Mouse (Mus musculus) testis, adult 2 months (tissue): Measurements from ENCODE around the gene Nmd3.

ENCODE experiments used
- CTCF ChIP-seq: fragments of 200-500 bp; IDR thresholded peaks from 2 replicates; pipeline ENCODE4 v1.5.1; 2012; ENCODE audit warnings: low read depth, mild to moderate bottlenecking, inconsistent platforms, low read length, moderate library complexity; ENCODE audit not compliant: control insufficient read depth, insufficient read depth, insufficient replicate concordance
- POLR2A ChIP-seq: fragments of 200-500 bp; IDR thresholded peaks from 2 replicates; pipeline ENCODE4 v1.6.1; 2012; ENCODE audit warnings: low read depth, mild to moderate bottlenecking, inconsistent platforms, low read length, moderate library complexity; ENCODE audit not compliant: control insufficient read depth

DNA sequence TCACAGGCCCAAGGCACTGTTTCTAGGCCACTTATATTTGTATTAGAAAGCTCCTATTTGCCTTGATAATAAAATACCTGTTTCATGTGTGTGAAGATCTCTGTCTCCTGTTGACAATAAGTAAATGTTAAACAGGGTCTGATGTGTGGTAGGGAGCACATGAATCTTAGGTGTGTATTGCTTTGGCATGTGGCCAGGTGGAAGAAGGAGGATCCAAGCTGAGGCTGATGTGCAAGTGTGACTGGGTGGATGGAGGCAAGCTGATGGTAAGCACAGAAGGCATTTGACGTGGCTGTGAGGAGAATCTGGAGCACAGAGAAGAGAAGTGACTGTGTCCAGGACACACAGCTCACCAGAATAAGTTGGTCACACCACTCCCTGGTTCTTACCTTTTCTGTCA, 77.3 kb downstream of the Nmd3 start:
- no peak for TF ChIP-seq POLR2A
- TF ChIP-seq CTCF, result no peak
